Mouse (Mus musculus): ENCODE measurements around the gene Treml4.
A peak's percentile ranks its signal among the peaks of the same experiment; 100 is the strongest.

The Treml4 gene

DNA sequence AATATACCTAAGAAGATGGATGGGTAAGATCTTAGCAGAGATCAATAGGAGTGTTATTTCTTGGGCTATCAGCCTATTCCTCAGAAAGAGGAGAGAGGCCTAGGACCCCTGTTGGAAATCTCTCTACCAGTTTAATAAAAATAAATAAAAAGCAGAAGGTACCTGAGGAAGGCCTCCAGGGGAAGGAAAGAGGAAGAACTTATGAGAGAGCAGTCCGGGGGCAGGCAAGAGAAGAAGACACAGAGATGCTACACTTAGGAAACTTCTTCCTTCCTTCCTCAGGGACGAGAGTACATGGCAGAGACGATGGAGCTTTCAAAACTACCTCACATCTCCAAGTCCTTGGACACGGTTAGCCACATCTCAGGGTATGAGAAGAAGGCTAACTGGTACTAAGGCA is 10.0 kb downstream of the Treml4 start:
- DNase-seq (ENCODE audit: low spot score in 2 of 2), result no peak

DNA sequence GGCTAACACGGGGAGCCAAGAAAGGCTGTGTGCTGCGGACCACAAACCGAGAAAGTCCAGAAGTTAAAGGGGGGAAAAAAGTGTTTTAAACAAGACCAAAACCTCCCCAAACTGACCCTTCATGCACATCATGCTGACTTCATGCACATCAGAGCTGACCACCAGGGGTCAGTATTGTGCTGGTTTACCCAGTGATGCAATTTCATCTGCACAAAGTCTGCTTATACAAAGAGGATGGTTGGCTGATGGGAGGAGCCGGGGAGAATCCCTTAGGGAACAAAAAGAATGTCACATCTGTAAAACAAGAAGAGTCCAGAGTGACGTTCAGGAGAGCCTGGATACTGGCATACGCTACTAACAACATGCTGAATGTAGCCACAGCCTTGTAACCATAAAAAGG is 10.8 kb downstream of the Treml4 start:
- peak; percentile 71 to 87 for DNase-seq (ENCODE audit: low spot score in 2 of 2)

DNA sequence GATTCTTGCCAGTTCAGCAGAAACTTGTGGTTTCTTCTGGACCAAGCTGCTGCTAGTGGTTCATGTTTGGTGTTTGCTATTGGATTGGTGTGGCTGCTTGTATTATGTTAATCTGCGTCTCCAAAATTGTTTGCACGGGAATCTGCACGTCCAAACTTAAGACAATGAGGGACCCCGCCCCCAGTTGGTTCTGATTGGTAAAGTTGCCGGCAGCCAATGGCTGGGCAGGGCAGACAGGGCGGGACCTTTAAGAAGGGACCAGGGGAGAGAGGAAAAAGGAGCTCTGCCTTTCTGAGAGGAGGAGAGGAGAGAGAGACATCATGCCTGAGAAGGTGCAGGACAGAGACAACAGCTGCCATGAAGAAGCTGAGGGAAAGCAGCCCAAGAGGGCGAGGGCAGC is 11.6 kb downstream of the Treml4 start:
- no peak for DNase-seq (ENCODE audit: low spot score in 2 of 2)

DNA sequence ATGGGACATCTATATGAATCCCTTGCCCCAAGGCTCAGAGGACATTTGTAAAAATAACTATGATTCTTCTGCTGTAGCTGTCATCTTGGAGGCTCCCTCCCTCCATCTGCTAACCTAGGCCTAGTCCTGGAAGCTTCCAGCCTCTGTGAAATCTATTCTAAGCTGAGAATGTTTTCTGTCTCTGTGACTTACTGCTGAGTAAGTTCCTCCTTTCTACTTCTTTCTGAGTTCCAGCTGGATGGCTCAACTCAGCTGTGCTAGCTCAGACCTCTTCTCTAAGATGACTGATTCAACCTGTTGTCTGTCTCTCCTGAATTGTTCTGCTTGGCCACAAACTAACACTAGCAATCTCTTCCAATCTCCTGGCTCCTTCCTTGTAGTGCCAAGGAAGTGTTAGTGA is 14.3 kb downstream of the Treml4 start:
- no peak for DNase-seq (ENCODE audit: low spot score in 2 of 2)

DNA sequence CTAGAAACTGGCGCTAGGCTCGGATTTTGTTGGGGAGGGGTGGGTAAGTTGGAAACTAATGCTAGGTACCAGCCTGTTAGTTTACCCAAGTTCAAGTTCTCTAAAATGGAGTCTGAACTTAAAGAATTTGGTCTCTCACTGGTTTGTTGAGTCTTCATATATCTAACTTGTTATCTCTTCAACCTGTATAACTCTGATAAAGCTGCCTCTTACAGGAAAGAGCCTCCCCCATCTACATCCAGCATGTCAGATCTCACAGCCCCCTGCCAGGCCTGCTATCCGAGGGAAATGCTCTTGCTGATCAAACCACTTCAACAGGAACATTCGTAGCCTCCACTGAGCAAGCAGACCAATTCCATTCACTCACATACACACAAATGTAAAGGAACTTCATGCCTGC is 14.9 kb downstream of the Treml4 start:
- no peak for DNase-seq (ENCODE audit: low spot score in 2 of 2)

- no peak for DNase-seq (ENCODE audit: low spot score in 2 of 2)
Observed at GRCm38 (mm10) chr17:48280943-48281738, 17.0 kb downstream of the Treml4 start.

GRCm38 (mm10) chr17:48281739-48282085 is 17.6 kb downstream of the Treml4 start:
- peak in 1 of 2 experiments; percentile 21 for DNase-seq (ENCODE audit: low spot score in 2 of 2)

DNA sequence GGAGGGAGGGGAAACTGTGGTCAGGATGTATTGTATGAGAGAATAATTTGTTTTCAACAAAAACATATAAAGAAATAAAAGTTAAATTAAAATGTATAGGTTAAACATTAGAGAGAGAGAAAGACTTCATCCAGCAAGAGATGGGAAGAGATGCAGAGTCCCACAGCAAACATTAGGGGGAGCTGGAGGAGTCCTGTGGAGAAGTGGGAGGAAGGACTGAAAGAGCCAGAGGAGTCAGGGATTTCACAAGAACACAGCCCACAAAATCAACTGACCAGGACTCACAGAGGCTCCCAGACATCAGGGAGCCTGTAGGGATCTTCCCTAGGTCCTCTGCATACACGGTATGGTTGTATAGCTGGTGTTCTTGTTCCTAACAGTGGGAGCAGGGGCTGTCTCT is 22.7 kb downstream of the Treml4 start:
- DNase-seq (ENCODE audit: low spot score in 2 of 2), result no peak

DNA sequence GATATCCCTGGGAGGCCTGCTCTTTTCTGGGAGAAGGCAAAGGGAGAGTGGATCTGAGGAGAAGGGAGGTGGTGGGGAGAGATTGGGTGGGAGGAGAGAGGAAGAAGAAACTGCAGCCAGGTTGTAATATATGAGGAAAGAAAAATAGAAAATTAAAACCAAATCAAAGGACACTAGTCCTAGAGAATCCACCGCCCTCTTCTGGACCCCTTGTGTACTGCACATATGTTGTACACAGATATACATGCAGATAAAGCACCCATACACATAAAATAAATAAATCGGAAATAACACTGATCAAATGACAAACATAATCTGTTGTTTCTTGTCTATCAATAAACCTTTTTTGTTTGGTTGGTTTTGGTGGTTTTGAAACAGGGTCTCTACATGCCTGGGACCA is 23.2 kb downstream of the Treml4 start:
- peak in 1 of 2 experiments; percentile 51 for DNase-seq (ENCODE audit: low spot score in 2 of 2)

GRCm38 (mm10) chr17:48293500-48294194 is 29.6 kb downstream of the Treml4 start:
- DNase-seq (ENCODE audit: low spot score in 2 of 2), result no peak

DNA sequence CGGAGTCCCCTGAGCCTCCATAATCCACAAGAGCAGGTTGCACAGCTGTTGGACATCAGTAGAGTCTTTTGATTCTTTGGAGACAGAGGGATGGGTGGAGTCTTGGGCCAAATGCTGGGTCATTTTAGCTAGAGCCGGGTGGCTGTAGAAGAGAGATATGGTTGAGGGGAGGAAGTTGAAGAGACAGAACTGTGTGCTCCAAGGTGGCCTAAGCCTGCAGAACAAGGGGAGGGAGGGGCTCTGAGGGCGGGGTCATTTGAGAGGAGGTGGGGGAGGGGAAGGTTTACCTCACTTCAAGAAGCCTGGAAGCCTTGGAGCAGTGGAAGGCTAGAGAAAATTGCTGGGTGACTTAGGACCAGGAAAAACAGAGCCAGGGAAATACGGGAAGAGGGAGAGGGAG is 35.1 kb downstream of the Treml4 start, which contains the start of gene Treml2:
Gene Treml2, plus strand, starts transcription at position 296 of the 400 bp plus-strand sequence.
- peak in 1 of 2 experiments; percentile 8 for DNase-seq (ENCODE audit: low spot score in 2 of 2)

DNA sequence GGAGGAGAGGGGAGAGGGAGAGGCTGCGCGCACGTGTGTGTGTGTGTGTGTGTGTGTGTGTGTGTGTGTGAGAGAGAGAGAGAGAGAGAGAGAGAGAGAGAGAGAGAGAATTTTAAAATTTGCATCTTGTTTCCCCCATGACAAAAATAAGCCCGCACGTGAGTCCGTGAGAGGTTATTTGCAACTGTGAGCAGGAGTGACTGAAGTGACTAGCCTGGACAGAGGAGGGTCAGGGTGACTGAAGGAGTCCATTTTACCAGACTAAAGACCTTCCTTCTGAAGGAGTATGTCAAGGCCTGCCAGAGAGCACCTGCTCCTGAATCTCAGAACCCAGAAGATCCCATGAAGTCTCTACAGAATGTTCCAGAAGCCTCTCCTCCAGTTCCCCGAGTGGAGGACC is 35.7 kb downstream of the Treml4 start:
- peak in 1 of 2 experiments; percentile 47 for DNase-seq (ENCODE audit: low spot score in 2 of 2)

DNA sequence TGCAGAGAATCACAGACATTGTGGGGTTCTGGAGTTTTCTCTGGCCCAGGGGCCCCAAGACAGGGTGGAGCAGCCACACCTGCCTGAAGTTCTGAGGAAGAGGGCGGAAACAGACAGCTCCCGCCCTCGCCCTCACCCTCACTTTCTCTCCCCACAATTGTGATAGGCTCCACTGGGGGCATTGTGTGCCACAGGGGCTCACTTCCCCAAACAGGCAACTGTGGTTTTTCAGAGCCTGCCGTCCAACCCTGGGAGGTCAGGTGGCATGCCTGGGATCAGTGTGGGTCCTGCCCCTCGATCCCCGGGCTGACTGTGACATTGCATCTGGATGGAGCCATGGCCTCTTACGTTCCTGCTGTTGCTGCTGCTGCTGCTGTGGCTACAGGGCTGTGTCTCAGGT is 36.1 kb downstream of the Treml4 start:
- DNase-seq (ENCODE audit: low spot score in 2 of 2), result peak; percentile 47 to 57

GRCm38 (mm10) chr17:48300861-48301260 is 36.8 kb downstream of the Treml4 start:
- DNase-seq (ENCODE audit: low spot score in 2 of 2), result peak; percentile 25 to 32

- no peak for DNase-seq (ENCODE audit: low spot score in 2 of 2)
Observed at GRCm38 (mm10) chr17:48301792-48302191, 37.7 kb downstream of the Treml4 start.

DNA sequence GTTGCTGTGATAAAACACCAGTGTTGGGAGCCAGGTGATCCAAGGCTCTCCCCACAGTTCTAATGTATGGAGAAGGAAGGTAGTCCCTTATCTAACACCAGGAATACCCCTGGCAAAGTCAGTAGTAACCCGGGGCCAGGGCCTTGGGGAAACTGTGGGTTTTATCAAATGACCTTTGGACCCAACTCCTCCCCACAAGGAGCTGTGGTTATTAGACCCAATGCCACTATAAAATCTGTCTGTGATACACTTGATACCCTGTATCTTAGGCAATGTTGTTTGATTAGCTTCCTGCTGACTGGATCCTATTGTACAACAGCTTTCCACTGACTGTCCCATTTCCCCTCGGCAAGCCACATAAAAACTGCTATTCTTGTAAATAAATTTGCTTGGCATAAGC is 48.0 kb downstream of the Treml4 start:
- DNase-seq (ENCODE audit: low spot score in 2 of 2), result no peak

- peak in 1 of 2 experiments; percentile 18 for DNase-seq (ENCODE audit: low spot score in 2 of 2)
Observed at GRCm38 (mm10) chr17:48315905-48316579, 51.9 kb downstream of the Treml4 start, which contains the start of gene B430306N03Rik. TSS of gene B430306N03Rik (plus strand) at chr17:48316141.

GRCm38 (mm10) chr17:48318686-48319085 is 54.6 kb downstream of the Treml4 start:
- no peak for DNase-seq (ENCODE audit: low spot score in 2 of 2)

DNA sequence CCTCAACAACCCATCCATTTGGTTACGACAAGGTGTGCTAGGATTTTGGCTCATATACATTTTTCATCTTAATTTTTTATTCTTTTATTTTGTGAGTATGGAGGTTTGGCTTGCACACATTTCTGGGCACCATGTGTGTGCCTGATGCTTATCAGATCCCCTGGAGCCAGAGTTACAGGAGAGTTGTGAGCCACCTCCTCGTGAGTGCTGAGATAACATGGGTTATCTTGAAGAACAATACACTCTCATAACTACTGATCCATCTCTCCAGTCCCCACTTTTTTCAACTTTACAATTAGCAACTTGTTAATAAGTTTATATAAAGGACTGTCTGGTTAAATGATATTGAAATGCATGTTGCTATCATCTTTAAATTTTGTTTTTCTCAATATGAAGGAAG is 57.2 kb downstream of the Treml4 start:
- no peak for DNase-seq (ENCODE audit: low spot score in 2 of 2)

GRCm38 (mm10) chr17:48323236-48323635 is 59.1 kb downstream of the Treml4 start:
- no peak for DNase-seq (ENCODE audit: low spot score in 2 of 2)

DNA sequence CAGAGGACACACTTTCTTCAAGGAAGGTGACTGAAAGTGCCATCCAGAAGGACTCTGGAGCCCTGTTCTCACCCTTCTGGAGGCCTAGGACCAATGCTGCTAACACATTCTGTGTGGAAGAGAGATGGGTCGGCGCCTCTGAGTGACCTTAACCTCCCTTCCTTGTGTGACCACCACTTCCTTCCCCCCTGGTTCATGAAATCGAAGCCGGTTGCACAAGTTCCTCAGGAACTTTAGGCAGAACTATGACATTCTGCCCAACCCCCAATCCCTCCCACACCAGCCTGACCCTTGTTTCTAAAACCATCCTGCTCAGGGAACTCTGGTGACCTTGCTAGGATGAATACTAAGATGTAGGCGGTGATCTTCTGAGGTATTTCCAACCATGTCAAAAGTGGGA is 60.2 kb downstream of the Treml4 start:
- no peak for DNase-seq (ENCODE audit: low spot score in 2 of 2)
